Mouse (Mus musculus) neural tube, embryonic 14.5 days (tissue): ENCODE results near the gene Lrit3. TPM values are rescaled to one million over a fixed set of nuclear protein-coding genes. Genes with fewer than 3 reads are reported as not detected.

Experiments used
- ATAC-seq: fragments of 200-750 bp; cut with Nextera tagmentation; 2 replicates; pipeline ENCODE4 v1.8.0; 2017; ENCODE audit warnings: low read depth, mild to moderate bottlenecking, moderate TSS enrichment, moderate library complexity
- H3K27ac ChIP-seq: fragments of 300-500 bp; sonication (generic); 2 replicates; pipeline ENCODE4 v1.5.1; 2014; ENCODE audit warnings: low read depth, mild to moderate bottlenecking, control low read depth, low read length, moderate library complexity, mixed read lengths
- H3K27me3 ChIP-seq: fragments of 300-500 bp; sonication (generic); 2 replicates; pipeline ENCODE4 v1.6.1; 2014; ENCODE audit warnings: low read length; ENCODE audit not compliant: control insufficient read depth, insufficient read depth
- H3K36me3 ChIP-seq: fragments of 300-500 bp; sonication (generic); 2 replicates; pipeline ENCODE4 v1.6.1; 2014; ENCODE audit warnings: low read length, mixed read lengths; ENCODE audit not compliant: control insufficient read depth, insufficient read depth
- H3K4me1 ChIP-seq: fragments of 300-500 bp; sonication (generic); 2 replicates; pipeline ENCODE4 v1.6.1; 2014; ENCODE audit warnings: low read length; ENCODE audit not compliant: control insufficient read depth, insufficient read depth
- H3K4me2 ChIP-seq: fragments of 300-500 bp; sonication (generic); 2 replicates; pipeline ENCODE4 v1.6.1; 2014; ENCODE audit warnings: mild to moderate bottlenecking, low read depth, low read length, control low read depth
- H3K4me3 ChIP-seq: fragments of 300-500 bp; sonication (generic); 2 replicates; pipeline ENCODE4 v1.5.1; 2014; ENCODE audit warnings: low read depth, low read length, control low read depth, mixed read lengths
- H3K9ac ChIP-seq: fragments of 300-500 bp; sonication (generic); replicated peaks from 2 replicates; pipeline ENCODE4 v1.6.1; 2014; ENCODE audit warnings: low read depth, mild to moderate bottlenecking, control low read depth, low read length, mixed read lengths
- H3K9me3 ChIP-seq: fragments of 300-500 bp; sonication (generic); 2 replicates; pipeline ENCODE4 v1.6.1; 2016; ENCODE audit warnings: low read length; ENCODE audit not compliant: control insufficient read depth
- WGBS: fragments of 180-500 bp; shearing (Covaris S2); extraction: QIAGEN DNeasy Blood & Tissue Kit; methylation state at CpG from one replicate; pipeline ENCODE4 v1.1.7; 2014; 5-methylcytosine and 5-hydroxymethylcytosine counted together
- polyA plus RNA-seq: library from polyadenylated mRNA; unstranded; fragments of >200 nt; fragmentation: Nextera tagmentation; extraction: Ambion mirVana; gene quantifications from 2 replicates; pipeline ENCODE4 v1.2.1, GENCODE M21; 2014

Lrit3 gene
- polyA plus RNA-seq, 1 experiment from 2014 or later = not detected

DNA sequence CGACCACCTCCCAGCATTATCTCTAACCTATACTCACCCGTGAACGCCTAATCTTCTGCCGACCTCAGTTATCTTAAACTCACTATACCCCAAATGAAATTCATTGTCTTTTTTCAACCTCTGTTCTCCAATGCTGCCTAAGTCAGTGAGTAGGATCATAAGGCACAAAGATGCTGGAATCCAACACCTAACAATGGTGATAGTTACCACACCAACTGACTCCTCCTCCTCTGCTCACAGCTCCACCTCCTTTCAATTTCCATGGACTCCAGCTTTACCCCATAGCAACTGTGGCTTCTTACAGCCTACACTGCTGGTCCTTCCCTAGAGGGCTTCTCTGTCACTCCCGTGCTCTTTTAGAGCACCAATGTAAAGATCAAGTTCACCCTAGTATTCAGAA is 23.9 kb upstream of the Lrit3 start:
- H3K9ac ChIP-seq = no peak overlapping the region
- no peak overlapping the region for H3K4me3 ChIP-seq
- H3K27ac ChIP-seq = no peak overlapping the region
- WGBS = 97% methylated on average over 5 of the region's 5 CpGs
- H3K36me3 ChIP-seq = peaks cover 3% of the 10 kb centered on the region; the same call in 1 of the 2 replicates
- no peak overlapping the region for H3K4me2 ChIP-seq
- H3K9me3 ChIP-seq = no peaks in the 10 kb centered on the region
- ATAC-seq = no peak
- no peaks in the 10 kb centered on the region for H3K27me3 ChIP-seq
- H3K4me1 ChIP-seq = peaks cover 11% of the 10 kb centered on the region

DNA sequence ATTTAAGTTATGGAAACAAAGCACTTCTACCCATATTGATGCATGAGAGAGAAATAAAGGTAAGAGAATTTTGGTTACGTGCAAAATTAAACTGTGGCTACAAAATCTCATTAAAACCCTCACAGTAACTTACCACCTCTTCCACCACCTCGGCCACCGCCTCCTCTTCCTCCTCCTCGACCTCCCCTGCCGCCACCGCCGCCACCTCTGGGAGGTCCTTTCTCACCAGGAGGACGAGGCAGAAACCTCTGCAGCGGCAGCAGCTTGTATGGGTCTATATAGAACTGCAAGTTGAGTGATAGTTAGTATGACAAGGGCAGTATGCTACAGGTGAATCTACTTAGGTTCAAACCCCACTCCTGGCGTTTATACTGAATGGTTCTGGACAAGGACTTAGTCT is 22.9 kb upstream of the Lrit3 start:
- Histone ChIP-seq H3K27me3 (no peaks in the 10 kb centered on the region), H3K9me3 (no peaks in the 10 kb centered on the region), H3K4me1 (peaks cover 11% of the 10 kb centered on the region), H3K4me3 (no peak overlapping the region), H3K27ac (no peak overlapping the region), H3K36me3 (peaks cover 3% of the 10 kb centered on the region; the same call in 1 of the 2 replicates), H3K4me2 (no peak overlapping the region), H3K9ac (no peak overlapping the region)
- ATAC-seq = no peak
- WGBS = 91% methylated on average over 10 of the region's 10 CpGs

DNA sequence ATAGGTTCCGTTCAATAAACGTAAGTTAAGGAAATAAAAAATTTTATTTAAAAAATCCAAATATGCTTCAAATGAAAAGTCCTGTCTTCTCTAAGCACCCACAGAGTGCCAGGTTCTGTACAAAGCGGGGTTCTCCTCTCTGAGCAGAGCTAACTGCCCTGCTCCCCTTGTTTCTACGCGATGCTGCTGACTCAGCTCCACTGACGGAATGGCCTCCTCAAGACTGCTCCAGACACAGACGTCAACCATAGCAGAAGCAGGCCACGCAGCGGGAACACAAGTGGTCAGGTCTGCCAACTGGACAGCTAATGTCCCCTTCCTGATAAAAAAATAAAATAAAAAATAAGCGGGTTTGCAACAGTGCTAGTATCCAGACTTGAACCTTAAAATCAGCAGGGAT is 21.1 kb upstream of the Lrit3 start:
- H3K36me3 ChIP-seq = peaks cover 3% of the 10 kb centered on the region; the same call in 1 of the 2 replicates
- H3K4me1 ChIP-seq = peaks cover 7% of the 10 kb centered on the region
- H3K4me3 ChIP-seq = no peak overlapping the region
- no peak for ATAC-seq
- H3K9ac ChIP-seq = no peak overlapping the region
- H3K27ac ChIP-seq = no peak overlapping the region
- H3K27me3 ChIP-seq = no peaks in the 10 kb centered on the region
- 94% methylated on average over 10 of the region's 10 CpGs for WGBS
- no peak overlapping the region for H3K4me2 ChIP-seq
- H3K9me3 ChIP-seq = no peaks in the 10 kb centered on the region

DNA sequence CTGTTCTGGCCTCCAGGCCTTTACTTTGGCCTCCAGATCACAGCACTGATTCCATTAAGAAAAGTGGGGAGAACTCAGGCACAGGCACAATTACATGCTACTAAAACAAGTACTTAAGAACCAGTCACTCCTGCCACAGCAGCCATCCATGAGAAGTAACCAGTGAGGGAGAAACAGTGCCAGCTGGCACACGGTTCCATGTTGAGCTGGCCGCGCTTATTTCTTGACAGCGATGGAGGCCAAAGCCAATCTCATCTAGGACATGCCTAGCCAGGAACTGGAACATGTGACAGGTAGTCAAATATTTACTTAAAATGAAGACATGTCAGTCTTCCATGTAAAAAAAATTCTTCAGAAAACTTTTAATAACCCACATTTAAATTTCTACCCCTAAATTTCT is 20.3 kb upstream of the Lrit3 start:
- Histone ChIP-seq H3K9me3 (no peaks in the 10 kb centered on the region), H3K9ac (no peak overlapping the region), H3K4me1 (no peaks in the 10 kb centered on the region), H3K27ac (no peak overlapping the region), H3K36me3 (peaks cover 3% of the 10 kb centered on the region; the same call in 1 of the 2 replicates), H3K4me2 (no peak overlapping the region), H3K4me3 (no peak overlapping the region), H3K27me3 (no peaks in the 10 kb centered on the region)
- no peak for ATAC-seq
- WGBS = 91% methylated on average over 4 of the region's 4 CpGs

DNA sequence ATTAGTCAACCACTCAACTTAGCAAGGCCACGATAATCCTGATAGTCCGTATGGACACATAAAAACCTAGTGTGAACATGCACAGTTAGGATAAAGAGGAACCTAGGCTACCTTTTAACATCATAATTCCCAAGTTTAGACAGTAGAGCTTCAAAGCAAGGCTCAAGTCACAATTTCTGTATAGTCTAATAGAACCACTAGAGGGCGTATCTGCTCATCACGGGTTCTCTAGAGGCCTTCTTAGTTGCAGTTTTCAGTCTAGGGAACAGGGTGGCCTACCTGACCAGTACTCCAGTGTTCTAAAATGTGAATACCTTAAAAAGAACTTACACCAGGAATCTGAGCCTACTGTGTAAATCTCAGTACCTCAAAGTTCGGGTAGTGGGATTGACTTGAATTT is 19.5 kb upstream of the Lrit3 start:
- Histone ChIP-seq H3K9ac (no peak overlapping the region), H3K4me2 (no peak overlapping the region), H3K9me3 (no peaks in the 10 kb centered on the region), H3K4me1 (no peaks in the 10 kb centered on the region), H3K27me3 (no peaks in the 10 kb centered on the region), H3K27ac (no peak overlapping the region), H3K4me3 (no peak overlapping the region), H3K36me3 (peaks cover 3% of the 10 kb centered on the region; the same call in 1 of the 2 replicates)
- no peak for ATAC-seq
- 61% methylated on average over 5 of the region's 5 CpGs for WGBS

DNA sequence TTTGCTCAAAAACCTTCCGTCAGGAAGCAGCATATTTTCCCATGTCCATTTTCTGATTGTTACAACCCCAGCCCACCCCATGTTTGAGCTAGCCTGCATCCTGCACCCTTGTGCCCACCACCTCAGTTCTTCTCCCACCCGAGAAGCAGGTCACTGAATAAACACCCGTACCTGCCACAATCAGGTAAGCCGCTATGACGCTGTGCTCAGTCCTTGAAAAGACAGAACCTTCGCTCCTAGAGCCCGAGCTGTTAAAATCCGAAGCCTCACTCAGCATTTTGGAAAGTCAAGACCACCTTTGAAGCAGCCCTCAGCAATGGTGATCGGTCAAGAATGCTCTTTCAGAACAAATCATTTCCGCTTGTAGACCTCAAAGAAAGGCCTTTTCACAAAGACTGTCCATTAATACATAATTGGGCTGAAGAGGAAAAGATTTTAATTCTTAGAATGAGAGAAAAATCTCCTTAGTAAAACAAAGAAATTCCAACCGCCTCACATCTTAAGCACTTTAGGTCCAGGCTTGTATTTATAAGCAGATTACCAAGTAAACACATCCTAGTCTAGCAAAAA is 18.5 kb upstream of the Lrit3 start, which contains the start of gene Rrh:
TSS of gene Rrh (minus strand) at position 382 of the 570 bp plus-strand sequence.
- Histone ChIP-seq H3K4me3 (no peak within 1 kb of the TSS), H3K9me3 (no peaks in the 10 kb centered on the region), H3K4me2 (no peak within 1 kb of the TSS), H3K4me1 (no peaks in the 10 kb centered on the region), H3K36me3 (peaks cover 3% of the 10 kb centered on the region; the same call in 1 of the 2 replicates), H3K9ac (no peak within 1 kb of the TSS), H3K27me3 (no peaks in the 10 kb centered on the region), H3K27ac (no peak within 1 kb of the TSS)
- ATAC-seq = no peak
- WGBS = 64% methylated on average over 11 of the region's 11 CpGs

DNA sequence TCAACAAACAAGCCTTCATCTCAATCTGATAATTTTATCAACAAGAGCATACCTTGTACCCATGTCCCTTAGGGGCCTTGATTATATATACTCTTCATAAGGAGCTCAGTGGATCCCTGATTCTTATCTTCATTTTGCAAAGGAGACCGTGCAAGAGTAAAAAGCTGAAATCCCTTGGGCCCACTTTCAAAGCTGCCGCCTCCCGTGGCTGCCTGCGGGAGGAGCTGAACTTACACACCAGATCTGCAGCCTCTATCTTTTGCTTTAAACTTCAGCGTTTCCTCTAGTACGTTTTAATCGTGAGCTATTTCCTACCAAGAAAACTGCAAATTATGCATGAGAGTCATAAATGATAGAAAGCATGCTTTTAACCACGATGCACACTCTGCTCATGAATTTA is 17.9 kb upstream of the Lrit3 start:
- Histone ChIP-seq H3K9ac (no peak overlapping the region), H3K4me3 (no peak overlapping the region), H3K4me1 (no peaks in the 10 kb centered on the region), H3K9me3 (no peaks in the 10 kb centered on the region), H3K4me2 (no peak overlapping the region), H3K36me3 (peaks cover 3% of the 10 kb centered on the region; the same call in 1 of the 2 replicates), H3K27ac (no peak overlapping the region), H3K27me3 (no peaks in the 10 kb centered on the region)
- no peak for ATAC-seq
- 69% methylated on average over 8 of the region's 8 CpGs for WGBS

DNA sequence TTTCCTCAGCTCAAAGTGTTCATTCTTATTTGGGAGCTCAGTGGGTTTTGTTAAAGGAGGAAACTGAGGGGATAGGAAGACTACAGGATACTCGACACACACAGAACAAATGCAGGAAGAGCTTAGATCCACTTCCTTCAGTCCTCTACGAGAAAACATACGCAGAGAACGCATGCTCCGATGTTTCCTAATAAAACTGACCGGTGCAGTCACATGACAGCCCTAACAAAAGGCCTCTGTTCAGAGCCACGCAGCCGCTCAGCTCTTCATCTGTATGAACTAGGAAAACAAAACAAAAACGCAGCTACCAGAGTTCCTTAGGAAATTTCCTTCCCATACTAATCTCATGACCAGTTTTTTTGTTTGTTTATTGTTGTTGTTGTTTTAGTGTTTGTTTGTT is 17.0 kb upstream of the Lrit3 start:
- ATAC-seq = no peak
- Histone ChIP-seq H3K4me1 (no peaks in the 10 kb centered on the region), H3K9ac (no peak overlapping the region), H3K4me3 (no peak overlapping the region), H3K27me3 (no peaks in the 10 kb centered on the region), H3K27ac (no peak overlapping the region), H3K4me2 (no peak overlapping the region), H3K9me3 (no peaks in the 10 kb centered on the region), H3K36me3 (peaks cover 3% of the 10 kb centered on the region; the same call in 1 of the 2 replicates)
- 61% methylated on average over 9 of the region's 9 CpGs for WGBS

DNA sequence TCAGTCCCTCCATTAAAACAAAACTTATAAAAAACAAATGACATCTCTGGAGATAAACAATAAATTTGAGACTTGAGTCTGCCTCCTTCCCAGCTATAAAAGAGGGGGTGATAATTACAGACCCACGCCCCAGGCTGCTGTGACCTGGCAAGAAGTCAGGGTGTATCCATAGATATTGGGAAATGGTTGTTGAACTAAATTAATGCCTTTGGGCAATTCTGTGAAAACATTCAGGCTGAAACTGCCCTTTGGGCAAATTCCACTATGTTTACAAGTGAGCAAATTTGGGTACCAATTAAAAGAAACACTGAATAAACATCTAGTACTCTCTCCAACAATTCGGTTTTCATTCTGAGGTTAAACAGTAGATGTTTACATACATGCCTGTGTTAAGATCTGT is 4.8 kb downstream of the Lrit3 start:
- H3K9me3 ChIP-seq = no peaks in the 10 kb centered on the region
- no peak overlapping the region for H3K27ac ChIP-seq
- no peaks in the 10 kb centered on the region for H3K4me1 ChIP-seq
- H3K36me3 ChIP-seq = no peaks in the 10 kb centered on the region
- H3K27me3 ChIP-seq = no peaks in the 10 kb centered on the region
- 81% methylated on average over 2 of the region's 2 CpGs for WGBS
- no peak overlapping the region for H3K4me2 ChIP-seq
- H3K9ac ChIP-seq = no peak overlapping the region
- ATAC-seq = no peak
- H3K4me3 ChIP-seq = no peak overlapping the region
